Mouse (Mus musculus): ENCODE data around the gene Gm21974.

DNA sequence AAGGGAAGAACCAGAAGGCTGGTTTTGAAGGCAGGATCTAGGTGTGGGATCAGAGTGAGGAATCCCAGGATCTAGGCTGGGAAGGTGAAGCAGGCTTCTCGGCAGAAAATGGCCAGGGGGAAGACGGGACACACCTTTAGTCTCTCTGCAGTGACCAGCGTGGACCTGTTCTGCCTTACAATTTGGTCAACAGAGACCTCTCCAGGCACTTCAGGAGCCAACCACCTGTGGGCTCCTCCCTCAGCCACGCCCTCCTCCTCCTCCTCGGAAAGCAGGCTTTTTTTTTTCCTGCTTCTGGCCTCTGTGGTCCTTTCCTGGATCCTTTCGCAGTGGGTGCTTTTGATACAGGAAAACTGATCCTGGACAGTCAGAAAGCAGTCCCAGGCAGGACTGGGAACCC, 34.7 kb upstream of the Gm21974 start, which contains the start of gene Prss8:
- TF ChIP-seq EP300 (IDR thresholded peaks at IDR 0.05; ENCODE audit: low read depth in 1 of 2, low read length in 2 of 2) (no peak), USF1 (IDR thresholded peaks at IDR 0.05; ENCODE audit: low read depth, low read length) (no peak), POLR2AphosphoS2 (IDR thresholded peaks at IDR 0.05; ENCODE audit: low read length) (no peak), CTCF (IDR thresholded peaks at IDR 0.05 in 2 of 3, conservative IDR thresholded peaks at IDR 0.05 in 1 of 3; ENCODE audit: control insufficient read depth in 1 of 3, insufficient read depth in 1 of 3, low read depth in 2 of 3, low read length in 3 of 3, poor library complexity in 1 of 3, severe bottlenecking in 1 of 3) (no peak), ZNF384 (IDR thresholded peaks at IDR 0.05; ENCODE audit: low read depth, low read length) (peak; percentile 53), E2F4 (IDR thresholded peaks at IDR 0.05; ENCODE audit: borderline replicate concordance, low read depth, low read length) (no peak), NELFE (IDR thresholded peaks at IDR 0.05; ENCODE audit: low read depth, low read length) (no peak), GATA1 (IDR thresholded peaks at IDR 0.05; ENCODE audit: low read depth, low read length) (no peak), POLR2A (IDR thresholded peaks at IDR 0.05; ENCODE audit: control insufficient read depth in 1 of 2, insufficient read depth in 1 of 2, low read depth in 1 of 2, low read length in 2 of 2, poor library complexity in 1 of 2) (no peak), TAL1 (IDR thresholded peaks at IDR 0.05; ENCODE audit: low read length) (no peak)

Measured in MEL (cell line).